Mouse (Mus musculus) testis, adult 2 months (tissue): ENCODE results near the gene Cdr2.

Source experiments
- CTCF ChIP-seq: fragments of 200-500 bp; IDR thresholded peaks from 2 replicates; pipeline ENCODE4 v1.5.1; 2012; ENCODE audit warnings: low read depth, mild to moderate bottlenecking, inconsistent platforms, low read length, moderate library complexity; ENCODE audit not compliant: control insufficient read depth, insufficient read depth, insufficient replicate concordance
- POLR2A ChIP-seq: fragments of 200-500 bp; IDR thresholded peaks from 2 replicates; pipeline ENCODE4 v1.6.1; 2012; ENCODE audit warnings: low read depth, mild to moderate bottlenecking, inconsistent platforms, low read length, moderate library complexity; ENCODE audit not compliant: control insufficient read depth

- no peak for TF ChIP-seq CTCF
- no peak for TF ChIP-seq POLR2A
These were observed 20.4 kb upstream of the Cdr2 start for GRCm38 (mm10) chr7:121002407-121002928.
